Mouse (Mus musculus) forebrain, embryonic 13.5 days (tissue): ENCODE data around the gene Afap1. TPM values are rescaled to one million over a fixed set of nuclear protein-coding genes. Genes with fewer than 3 reads are reported as not detected.

ENCODE experiments used
- ATAC-seq: fragments of 200-750 bp; cut with Nextera tagmentation; 2 replicates; pipeline ENCODE4 v1.8.0; 2017
- H3K27ac ChIP-seq: fragments of 300-500 bp; sonication (generic); 2 replicates; pipeline ENCODE4 v1.5.1; 2015; ENCODE audit warnings: inconsistent platforms, mild to moderate bottlenecking, moderate library complexity
- H3K27me3 ChIP-seq: fragments of 300-500 bp; sonication (generic); 2 replicates; pipeline ENCODE4 v1.6.1; 2015; ENCODE audit warnings: mild to moderate bottlenecking, inconsistent platforms
- H3K36me3 ChIP-seq: fragments of 300-500 bp; sonication (generic); 2 replicates; pipeline ENCODE4 v1.6.1; 2015; ENCODE audit warnings: mild to moderate bottlenecking, inconsistent platforms; ENCODE audit not compliant: poor library complexity, severe bottlenecking
- H3K4me1 ChIP-seq: fragments of 300-500 bp; sonication (generic); 2 replicates; pipeline ENCODE4 v1.6.1; 2015; ENCODE audit warnings: inconsistent platforms
- H3K4me2 ChIP-seq: fragments of 300-500 bp; sonication (generic); 2 replicates; pipeline ENCODE4 v1.6.1; 2015; ENCODE audit warnings: inconsistent platforms, mild to moderate bottlenecking, moderate library complexity
- H3K4me3 ChIP-seq: fragments of 300-500 bp; sonication (generic); 2 replicates; pipeline ENCODE4 v1.5.1; 2015; ENCODE audit warnings: mild to moderate bottlenecking, inconsistent platforms
- H3K9ac ChIP-seq: fragments of 300-500 bp; sonication (generic); 2 replicates; pipeline ENCODE4 v1.6.1; 2015; ENCODE audit warnings: mild to moderate bottlenecking, inconsistent platforms
- H3K9me3 ChIP-seq: fragments of 300-500 bp; sonication (generic); replicated peaks from 2 replicates; pipeline ENCODE4 v1.6.1; 2016; ENCODE audit warnings: inconsistent platforms
- WGBS: fragments of 180-500 bp; shearing (Covaris S2); methylation state at CpG from one replicate; pipeline ENCODE4 v1.1.7; 2015; 5-methylcytosine and 5-hydroxymethylcytosine counted together
- polyA plus RNA-seq: library from polyadenylated mRNA; unstranded; fragments of >200 nt; fragmentation: Nextera tagmentation; extraction: Ambion mirVana; gene quantifications from 2 replicates; pipeline ENCODE4 v1.2.1, GENCODE M21; 2015

Afap1 gene
- polyA plus RNA-seq, 1 experiment from 2014 or later = 38.5 TPM

GRCm38 (mm10) chr5:36025076-36025475, 132.0 kb downstream of the Afap1 start:
- 81% methylated on average over 4 of the region's 4 CpGs for WGBS
- Histone ChIP-seq H3K9me3 (no peaks in the 10 kb centered on the region), H3K36me3 (no peaks in the 10 kb centered on the region), H3K27ac (no peak overlapping the region), H3K9ac (no peak overlapping the region), H3K27me3 (no peaks in the 10 kb centered on the region), H3K4me3 (no peak overlapping the region), H3K4me2 (no peak overlapping the region), H3K4me1 (no peaks in the 10 kb centered on the region)
- ATAC-seq = no peak

DNA sequence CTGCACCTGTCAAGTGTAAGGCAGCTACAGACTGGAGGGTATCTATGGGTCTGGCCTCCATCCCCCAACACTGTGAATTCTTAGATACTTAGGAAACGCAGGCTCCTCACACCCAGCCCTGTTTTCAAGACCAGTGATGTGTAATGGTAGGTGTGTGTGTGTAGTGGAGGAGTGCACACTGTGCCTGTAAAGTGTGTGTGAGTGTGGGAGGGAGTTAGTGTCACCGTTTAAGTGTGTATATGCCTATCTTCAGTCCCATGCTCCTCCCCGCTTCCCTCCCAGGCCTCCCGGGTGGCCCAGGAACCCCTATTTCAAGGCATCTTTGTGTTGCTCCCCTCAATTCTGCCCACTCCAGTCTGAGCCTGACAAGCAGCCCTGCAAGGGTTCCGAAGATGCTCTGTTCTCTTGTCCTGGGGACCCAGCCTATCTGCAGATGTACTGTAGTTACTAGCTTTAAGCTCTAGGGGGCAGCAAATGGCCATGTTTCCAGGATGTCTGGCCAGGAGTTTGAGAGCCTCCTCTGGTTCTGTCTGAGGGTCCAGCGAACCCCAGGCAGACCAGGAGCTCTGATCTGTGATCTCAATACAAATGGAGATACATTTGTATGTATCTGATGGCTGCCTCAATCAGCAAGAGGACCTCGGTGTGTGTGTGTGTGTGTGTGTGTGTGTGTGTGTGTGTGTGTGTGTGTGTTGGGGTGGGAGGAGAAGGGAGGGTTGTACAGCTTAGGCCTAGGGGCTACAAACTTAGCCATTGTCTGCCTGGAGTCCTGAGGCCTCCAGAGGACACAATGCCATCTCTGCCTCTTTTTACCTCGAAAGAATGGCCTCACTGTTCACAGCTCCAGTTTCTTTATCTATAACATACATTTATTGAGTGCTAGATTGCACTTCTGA, 140.7 kb downstream of the Afap1 start:
- Histone ChIP-seq H3K4me2 (no peak overlapping the region), H3K9ac (0 out of 2 replicates have a peak overlapping the region, but pooled peaks have one; percentile 21), H3K4me1 (no peaks in the 10 kb centered on the region), H3K4me3 (no peak overlapping the region), H3K27me3 (no peaks in the 10 kb centered on the region; the same call in 1 of the 2 replicates), H3K27ac (no peak overlapping the region), H3K9me3 (no peaks in the 10 kb centered on the region), H3K36me3 (no peaks in the 10 kb centered on the region; the same call in 1 of the 2 replicates)
- ATAC-seq = peak; percentile 73
- 41% methylated on average over 8 of the region's 8 CpGs for WGBS

DNA sequence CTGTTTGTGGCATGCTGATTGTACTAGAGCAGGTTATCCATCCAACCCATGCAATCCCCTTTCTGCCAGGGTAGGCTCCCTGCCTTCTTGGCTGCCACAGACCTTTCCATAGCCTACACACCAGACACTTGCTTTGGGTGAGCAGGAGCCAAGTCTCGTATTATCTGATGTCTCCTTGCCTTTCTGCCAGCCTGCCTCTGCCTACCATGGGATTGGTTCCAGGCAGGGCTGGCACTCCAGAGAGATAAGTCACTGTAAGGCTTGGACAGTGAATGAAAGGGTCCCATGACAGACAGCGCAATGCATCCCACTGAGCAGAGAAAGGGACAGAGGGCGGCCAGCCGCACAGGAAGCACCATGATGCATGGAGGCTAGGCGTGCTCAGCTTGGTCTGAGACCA, 146.5 kb downstream of the Afap1 start:
- Histone ChIP-seq H3K9ac (no peak overlapping the region), H3K4me2 (no peak overlapping the region), H3K9me3 (no peaks in the 10 kb centered on the region), H3K27me3 (no peaks in the 10 kb centered on the region), H3K27ac (no peak overlapping the region), H3K36me3 (no peaks in the 10 kb centered on the region; the same call in 1 of the 2 replicates), H3K4me3 (no peak overlapping the region), H3K4me1 (peaks cover 27% of the 10 kb centered on the region)
- no peak for ATAC-seq
- 90% methylated on average over 5 of the region's 5 CpGs for WGBS

DNA sequence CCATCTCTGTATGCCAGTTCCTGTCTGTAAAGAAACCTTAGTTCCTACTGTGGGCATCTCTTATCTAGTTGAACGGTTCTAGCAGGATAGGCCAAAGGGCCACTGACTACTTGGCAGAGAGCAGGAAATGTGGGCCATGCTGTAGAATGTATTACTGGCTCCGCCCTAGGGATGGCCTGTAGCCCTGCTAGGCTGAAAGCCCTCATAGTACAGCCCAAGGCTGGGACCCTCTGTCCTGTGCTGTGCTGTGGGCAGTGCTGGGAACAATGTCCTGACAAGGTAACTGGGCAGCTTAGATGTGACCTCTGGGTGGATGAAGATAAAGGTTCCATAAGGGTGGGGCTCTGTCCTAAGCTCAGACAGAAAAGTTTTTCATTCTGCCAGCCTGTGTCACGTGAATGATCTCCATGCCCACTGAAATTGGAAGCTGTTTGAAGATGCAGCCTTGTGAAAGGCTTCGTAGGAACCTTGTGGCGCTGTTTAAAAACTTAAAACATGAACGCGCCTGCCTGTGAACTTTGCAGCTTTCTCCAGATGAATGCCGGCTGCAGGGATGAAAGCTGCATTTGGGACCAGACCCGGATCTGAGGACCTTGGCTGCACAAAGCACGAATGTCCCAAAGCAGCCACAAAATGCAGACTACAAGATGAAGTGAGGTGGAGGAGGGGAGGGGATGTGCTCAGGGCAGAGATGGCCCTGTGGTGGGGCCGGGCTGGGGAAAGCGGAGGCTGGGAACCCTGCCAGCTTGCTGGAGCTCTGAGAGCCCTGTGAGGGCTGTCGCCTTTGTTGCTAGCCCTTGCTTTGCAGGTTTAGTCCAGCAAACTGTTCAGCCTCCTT, 147.5 kb downstream of the Afap1 start:
- no peaks in the 10 kb centered on the region for H3K27me3 ChIP-seq
- peak; percentile 92 for ATAC-seq
- H3K9ac ChIP-seq = peak overlapping the region; percentile 30
- no peaks in the 10 kb centered on the region for H3K9me3 ChIP-seq
- H3K36me3 ChIP-seq = no peaks in the 10 kb centered on the region; the same call in 1 of the 2 replicates
- peak overlapping the region; percentile 75 for H3K27ac ChIP-seq
- H3K4me1 ChIP-seq = peaks cover 27% of the 10 kb centered on the region
- WGBS = 44% methylated on average over 13 of the region's 13 CpGs
- H3K4me2 ChIP-seq = no peak overlapping the region
- H3K4me3 ChIP-seq = no peak overlapping the region

DNA sequence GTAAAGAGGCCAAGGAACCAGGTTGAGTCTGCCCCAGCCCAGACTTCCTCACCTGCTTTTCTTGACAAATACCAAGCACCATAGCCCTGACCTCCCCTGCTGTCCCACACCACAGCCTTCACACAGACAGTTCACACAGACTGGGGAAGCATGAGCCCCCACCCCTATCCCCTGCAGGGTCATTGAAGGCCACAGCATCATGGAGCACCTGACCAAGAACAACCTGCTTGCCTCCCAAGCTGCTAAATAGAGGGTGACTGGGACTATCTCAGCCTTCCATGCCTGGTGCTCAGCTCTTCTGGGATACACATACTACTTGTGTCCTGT, 148.1 kb downstream of the Afap1 start:
- no peaks in the 10 kb centered on the region; the same call in 1 of the 2 replicates for H3K36me3 ChIP-seq
- peaks cover 27% of the 10 kb centered on the region for H3K4me1 ChIP-seq
- no peak overlapping the region for H3K4me2 ChIP-seq
- peak overlapping the region; percentile 75 for H3K27ac ChIP-seq
- no peaks in the 10 kb centered on the region for H3K9me3 ChIP-seq
- no peak; the same call in 1 of the 2 replicates for ATAC-seq
- H3K9ac ChIP-seq = peak overlapping the region; percentile 30; the same call in 1 of the 2 replicates
- H3K4me3 ChIP-seq = no peak overlapping the region
- H3K27me3 ChIP-seq = no peaks in the 10 kb centered on the region

GRCm38 (mm10) chr5:36041756-36042155, 148.6 kb downstream of the Afap1 start:
- peak overlapping the region; percentile 75 for H3K27ac ChIP-seq
- 88% methylated on average over 6 of the region's 6 CpGs for WGBS

DNA sequence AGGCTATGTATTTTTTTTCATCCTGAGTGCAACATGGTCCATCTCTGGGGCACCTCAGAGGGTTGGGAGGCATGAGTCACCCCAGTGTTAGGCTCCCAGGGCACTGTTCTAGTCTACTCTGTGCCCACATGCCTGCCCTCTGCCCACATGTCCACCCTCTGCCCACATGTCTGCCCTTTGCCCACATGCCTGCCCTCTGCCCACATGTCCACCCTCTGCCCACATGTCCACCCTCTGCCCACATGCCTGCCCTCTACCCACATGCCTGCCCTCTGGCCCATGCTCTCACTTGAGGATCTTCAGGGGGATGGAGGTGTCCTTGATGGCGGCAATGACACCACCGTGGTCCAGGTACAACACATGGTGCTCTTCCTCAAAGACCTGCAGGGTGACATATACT, 150.0 kb downstream of the Afap1 start:
- ATAC-seq = no peak
- Histone ChIP-seq H3K27ac (no peak overlapping the region), H3K4me3 (no peak overlapping the region), H3K9me3 (no peaks in the 10 kb centered on the region), H3K36me3 (no peaks in the 10 kb centered on the region), H3K27me3 (no peaks in the 10 kb centered on the region), H3K4me1 (peaks cover 27% of the 10 kb centered on the region), H3K9ac (no peak overlapping the region), H3K4me2 (no peak overlapping the region)
- WGBS = 91% methylated on average over 2 of the region's 2 CpGs

More at GRCm38 (mm10) chr5:36041756-36042155, 148.6 kb downstream of the Afap1 start:
- ATAC-seq = no peak
- no peaks in the 10 kb centered on the region; the same call in 1 of the 2 replicates for H3K36me3 ChIP-seq
- H3K4me1 ChIP-seq = peaks cover 27% of the 10 kb centered on the region
- 0 out of 2 replicates have a peak overlapping the region, but pooled peaks have one; percentile 30 for H3K9ac ChIP-seq
- H3K4me3 ChIP-seq = no peak overlapping the region
- H3K4me2 ChIP-seq = no peak overlapping the region
- H3K9me3 ChIP-seq = no peaks in the 10 kb centered on the region
- no peaks in the 10 kb centered on the region for H3K27me3 ChIP-seq

Other genes with a start within 250 kb of the Afap1 start
- gene Htra3, start 213.5 kb upstream of the Afap1 start, polyA plus RNA-seq = 6.3 and 6.8 TPM in 2 replicates
- 1.7 and 2.1 TPM in 2 replicates for gene Sh3tc1, start 153.3 kb upstream of the Afap1 start, polyA plus RNA-seq
- gene Ablim2, start 135.4 kb upstream of the Afap1 start, polyA plus RNA-seq = 2.0 and 3.5 TPM in 2 replicates